Mouse (Mus musculus) CH12F3 (cell line): ENCODE results near the gene Ppil4.

Experiments
- in situ Hi-C: fragments of 300-500 bp; cut with MboI; formaldehyde crosslinking; loops from 2 replicates; pipeline ENCODE4 v1.14.3; 2020; ENCODE audit warnings: low sequenced_read_pairs

The Ppil4 gene

DNA sequence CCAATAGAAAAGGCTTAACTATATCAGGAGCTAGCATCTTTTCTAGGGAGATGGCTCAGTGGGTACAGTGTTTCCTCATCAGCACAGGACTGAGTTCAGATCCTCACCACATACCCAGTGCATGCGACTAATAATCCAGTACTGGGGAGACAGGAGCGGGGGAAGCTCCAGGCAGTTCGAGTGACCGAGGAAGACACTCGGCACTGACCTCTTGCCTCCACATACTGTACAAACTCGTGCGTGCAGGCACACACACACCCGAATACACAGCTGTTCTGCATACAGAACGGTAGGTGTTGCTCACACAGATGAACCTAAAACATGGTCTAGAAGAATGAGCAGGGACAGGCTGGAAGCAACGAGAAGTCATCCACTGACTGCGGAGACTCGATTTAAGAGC, 29.3 kb downstream of the Ppil4 start:
- in situ Hi-C loops = no loop called here

DNA sequence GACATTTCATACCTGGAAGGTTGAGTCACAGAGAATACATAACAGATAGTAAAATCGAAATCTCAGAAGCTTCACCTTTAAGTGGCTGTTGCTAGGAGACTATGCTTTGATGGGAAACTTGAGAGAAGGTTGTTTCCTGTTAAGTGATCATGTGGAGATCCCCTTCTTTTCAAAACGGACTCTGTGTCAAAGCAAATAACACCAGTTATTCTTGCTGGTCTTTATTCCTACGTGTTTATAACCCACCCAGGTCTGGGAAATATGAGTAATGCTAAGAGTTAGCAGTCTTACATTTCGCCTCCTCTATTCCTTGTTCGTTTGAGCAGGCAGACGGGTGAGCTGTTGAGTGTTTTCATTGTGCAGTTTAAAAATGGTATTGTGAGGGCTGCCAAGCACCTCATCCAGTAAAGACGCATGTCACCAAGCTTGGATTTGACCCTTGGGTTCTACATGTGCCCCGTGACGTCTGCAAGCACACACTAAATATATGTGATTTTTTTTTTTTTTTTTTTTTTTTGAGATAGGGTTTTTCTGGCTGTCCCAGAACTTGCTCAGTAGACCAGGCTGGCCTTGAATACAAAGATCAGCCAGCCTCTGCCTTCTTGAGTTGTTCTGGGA, 32.1 kb downstream of the Ppil4 start:
- in situ Hi-C loops = no loop called here

DNA sequence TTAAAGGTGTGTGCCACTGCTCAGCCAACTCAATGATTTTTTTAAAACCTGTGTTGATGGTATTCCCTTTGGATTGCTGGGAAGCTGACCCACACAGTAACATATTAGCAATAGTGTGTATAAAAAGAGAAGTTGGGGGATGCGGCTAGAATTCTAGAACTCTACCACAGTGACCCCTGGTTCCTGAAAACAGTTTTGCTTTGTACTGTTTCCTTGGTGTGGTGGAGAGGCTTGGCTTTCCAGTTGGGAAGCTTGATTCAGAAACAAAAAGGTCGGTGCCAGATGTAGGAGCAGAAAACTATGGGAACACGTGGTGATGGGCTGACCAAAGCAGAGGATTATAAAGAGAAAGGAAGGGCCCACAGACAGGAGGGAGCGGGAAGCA, 32.6 kb downstream of the Ppil4 start:
- in situ Hi-C loops = no loop called here

DNA sequence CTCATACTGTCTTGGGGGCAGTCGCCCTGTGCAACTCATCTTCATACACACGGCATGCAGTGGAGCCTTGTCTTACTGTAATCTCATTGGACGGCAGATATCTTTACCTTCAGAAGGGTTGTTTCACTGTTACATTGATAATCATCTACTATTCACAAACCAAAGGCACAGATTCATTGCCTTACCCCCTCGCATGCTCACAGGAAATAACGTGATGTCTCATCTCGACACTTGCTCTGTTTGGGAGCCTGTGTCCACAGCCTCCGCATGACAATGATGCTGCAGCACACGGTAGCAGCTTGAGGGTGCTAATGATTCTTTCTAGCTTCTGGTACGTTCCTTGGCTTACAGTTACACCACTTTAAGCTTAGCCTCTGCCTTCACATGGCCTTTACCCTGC, 33.4 kb downstream of the Ppil4 start:
- in situ Hi-C loops = no loop called here

DNA sequence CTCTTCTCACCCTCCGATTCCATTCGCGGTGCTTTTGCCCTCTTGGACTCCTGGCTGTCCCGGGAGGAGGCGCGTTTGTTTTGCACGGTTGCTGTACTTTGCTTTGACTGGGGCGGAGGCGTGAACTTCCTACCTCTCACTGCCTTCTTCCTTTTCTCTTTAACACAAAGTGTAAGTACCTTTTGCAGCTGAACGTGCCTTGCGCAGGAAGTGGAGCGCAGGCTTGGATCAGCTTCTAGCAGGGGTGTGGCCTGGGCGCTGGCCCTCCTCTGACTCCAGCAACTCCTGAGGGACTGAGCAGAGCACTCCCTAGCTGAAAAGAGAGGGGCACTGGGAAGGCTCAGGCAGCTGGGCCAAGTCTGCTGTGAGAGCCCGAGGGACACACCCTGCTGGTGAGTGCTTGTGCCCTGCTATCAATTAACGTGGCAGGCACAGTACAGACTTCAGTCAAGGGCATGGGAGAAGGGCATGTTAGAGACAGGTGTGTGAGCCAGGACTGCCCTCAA, 39.5 kb downstream of the Ppil4 start, which contains the start of gene Zc3h12d:
Zc3h12d (plus strand) TSS at position 300 of the 506 bp plus-strand sequence.
- in situ Hi-C loops = no loop called here

DNA sequence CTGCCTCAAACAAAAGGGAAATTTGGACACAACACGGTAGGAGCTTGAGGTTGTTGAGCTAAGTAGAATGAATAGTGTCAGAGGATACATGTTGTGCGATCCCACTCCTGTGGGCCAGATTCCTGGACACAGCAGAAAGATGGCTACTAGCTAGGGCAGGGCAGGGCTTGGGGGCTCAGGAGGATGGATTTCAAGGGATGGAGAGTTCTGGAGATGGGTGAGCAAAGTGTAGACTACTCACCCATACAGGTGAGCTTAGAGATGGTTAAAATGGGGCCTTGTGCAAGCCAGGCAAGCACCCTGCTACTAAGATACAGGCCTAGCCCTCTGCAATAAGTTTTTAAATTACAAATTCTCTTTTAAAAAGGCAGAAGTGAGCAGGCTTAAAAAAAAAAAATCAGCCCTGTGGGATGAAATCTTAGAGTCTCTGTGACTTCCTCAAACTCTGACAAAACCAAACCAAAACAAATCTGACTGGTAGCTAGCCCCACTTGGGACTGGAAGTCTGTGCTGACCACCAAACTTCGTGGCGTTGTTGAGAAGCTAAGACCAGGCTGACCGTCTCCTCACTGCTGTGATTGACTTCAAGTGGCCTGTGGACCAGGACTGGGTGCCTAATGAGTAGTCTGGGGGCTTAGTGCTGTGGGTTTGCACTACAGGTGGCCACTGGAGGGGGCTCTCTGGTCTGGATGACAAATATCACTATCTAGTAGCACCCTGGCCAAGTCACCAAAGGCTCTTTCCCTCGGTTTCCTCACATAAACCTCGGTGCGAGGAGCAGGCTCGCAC, 40.9 kb downstream of the Ppil4 start:
- in situ Hi-C loops = no loop called here

DNA sequence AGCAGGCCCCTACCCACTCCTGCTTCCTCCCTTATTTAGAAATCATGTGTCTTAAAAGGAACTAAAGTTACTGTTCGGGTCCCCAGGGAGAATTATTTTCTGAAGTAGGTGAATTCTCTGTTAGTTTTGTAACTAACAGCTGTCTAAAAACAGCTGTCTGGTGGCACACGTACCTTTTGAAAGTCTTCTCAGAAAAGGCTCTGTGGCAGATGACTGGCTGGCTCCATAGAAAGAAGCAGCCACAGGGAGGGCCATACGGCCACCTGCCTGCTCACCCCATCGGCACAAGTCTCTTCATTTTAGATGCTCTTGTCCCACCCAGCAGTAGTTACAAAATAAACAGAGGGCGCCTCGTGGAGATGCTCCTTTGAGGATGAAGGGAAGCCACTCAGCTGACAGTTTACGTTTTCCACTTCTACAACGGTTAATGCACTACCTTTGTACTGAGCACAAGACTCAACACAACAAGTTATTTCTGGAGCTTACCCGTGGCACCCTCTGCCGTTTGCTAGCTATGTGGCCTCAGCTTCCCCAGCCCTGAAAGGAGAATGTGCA, 42.1 kb downstream of the Ppil4 start:
- in situ Hi-C loops = no loop called here

DNA sequence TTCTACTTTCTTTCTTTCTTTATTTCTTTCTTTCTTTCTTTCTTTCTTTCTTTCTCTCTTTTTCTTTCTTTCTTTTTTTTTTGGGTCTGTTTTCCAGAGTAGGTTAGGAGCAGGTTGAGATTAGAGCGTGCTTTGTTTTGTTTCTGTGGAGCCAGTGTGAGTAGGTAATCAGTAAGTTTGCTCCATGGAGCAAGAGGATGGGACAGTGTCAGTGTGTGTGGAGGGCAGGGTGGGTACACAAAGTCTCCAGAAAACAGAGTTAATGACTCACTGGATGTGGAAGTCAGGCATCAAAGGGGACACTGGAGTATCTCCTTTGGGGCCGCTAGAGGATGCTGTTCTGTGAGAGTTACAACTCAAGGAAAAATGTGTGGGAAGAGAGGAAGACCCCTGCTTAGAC, 44.2 kb downstream of the Ppil4 start:
- in situ Hi-C loops = no loop called here

DNA sequence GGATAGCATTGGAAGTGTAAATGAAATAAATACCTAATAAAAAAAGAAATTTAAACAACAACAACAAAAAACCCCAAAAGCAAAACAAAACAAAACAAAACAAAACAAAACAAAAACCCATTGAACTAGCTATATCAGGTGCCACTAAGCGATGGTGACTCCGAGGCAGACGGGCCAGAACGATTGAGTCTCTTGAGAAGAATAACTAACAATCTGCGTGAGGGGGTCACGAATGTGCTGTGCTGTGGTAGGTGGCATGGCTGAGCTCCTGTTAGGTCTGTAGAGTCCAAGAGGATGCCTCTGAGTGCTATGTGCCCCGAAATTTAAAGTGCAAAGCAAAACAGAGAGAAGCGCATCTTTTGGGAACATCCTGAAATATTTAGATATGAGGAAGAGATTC, 44.8 kb downstream of the Ppil4 start:
- in situ Hi-C loops = no loop called here

DNA sequence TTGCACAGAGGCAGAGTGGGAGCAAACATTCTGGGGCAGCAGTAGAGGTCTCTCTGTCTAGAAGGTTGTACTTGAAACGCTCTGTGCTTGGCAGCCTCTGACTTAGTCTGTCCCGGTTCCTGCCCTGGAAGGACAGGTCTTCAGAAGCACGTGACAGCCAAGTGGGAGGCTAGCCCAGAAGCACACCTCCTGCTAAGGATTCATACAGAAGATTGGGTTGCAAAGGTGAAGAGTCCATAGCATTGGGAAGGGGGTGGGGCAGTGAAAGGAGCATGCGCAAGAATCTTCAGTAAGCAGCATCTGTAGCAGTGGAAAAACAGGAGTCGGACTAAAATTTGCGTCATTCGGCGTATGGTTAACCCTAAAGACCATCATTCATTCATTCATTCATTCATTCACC, 45.3 kb downstream of the Ppil4 start:
- in situ Hi-C loops = no loop called here

DNA sequence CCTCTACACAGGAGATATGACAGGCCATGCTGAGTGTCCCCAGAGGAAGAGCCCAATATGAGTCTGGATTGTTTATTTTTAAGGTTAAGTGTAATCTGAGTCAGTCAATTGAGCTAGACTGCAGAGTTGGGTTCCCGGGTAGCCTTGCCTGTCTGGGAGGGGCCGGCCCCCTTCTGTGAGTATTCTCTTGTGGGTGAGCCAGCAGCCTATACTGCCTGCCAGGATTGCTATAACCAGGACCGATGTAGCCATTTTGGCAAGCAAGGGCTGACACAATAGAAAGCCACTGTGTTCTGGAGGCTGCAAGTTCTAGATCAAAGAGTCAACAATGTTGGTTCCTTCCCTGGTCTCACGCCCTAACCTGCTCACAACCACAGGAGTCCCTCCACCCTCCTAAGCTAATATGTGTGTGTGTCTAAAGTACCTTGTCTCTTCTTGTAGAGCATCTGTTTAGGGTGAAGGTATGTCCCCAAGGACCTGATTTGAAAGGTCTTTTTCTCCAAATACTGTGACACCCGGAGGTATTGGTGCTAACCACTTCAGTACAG, 46.3 kb downstream of the Ppil4 start:
- in situ Hi-C loops = no loop called here

DNA sequence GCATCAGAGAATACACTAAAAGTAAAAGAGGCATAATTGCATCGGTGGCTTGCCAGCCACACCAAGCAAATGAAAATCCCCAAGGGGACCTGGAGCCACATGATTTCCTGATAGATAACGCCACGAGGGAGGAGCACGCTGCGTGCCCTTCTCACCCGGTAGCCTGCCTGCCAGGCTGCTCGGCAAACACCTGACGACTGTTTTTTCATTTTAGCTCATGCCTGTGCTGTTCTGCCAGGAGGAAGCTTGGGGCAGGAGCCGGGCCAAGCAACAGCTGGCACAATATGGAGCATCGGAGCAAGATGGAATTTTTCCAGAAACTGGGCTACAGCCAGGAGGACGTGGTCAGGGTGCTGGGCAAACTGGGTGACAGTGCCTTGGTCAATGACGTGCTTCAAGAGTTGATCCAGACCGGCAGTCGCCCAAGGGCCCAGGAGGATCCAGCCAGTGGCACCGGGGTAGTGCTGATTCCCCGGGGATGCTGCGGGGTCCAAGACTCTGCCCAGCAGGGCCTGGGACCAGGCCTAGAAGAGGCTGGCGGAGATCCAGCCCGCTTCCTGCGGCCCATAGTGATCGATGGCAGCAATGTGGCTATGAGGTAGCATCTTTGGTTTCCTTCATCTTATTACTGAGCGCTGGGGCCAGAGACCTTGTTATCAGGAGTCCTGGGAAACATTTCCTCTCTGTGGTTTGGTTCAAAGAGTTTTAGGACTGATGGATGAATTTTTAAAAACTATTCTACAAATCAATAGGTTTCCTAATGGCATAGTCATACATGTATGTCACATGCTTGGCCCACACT, 47.1 kb downstream of the Ppil4 start:
- in situ Hi-C loops = no loop called here

DNA sequence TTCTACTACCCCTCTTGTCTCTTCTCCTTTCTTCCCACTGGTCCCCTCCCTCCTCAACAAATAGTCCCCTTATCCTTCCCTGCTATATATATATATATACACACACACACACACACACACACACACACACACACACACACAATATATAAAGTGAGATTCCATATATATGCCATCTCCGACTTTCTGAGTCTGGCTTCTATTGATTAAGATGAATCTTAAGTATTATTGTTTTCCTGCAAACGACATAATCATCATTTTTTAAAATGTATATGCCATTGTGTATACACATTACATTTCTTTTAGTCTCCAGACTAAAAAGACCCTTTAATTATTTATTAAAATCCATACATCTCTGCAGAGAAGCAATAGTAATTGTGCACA, 47.7 kb downstream of the Ppil4 start:
- in situ Hi-C loops = no loop called here

DNA sequence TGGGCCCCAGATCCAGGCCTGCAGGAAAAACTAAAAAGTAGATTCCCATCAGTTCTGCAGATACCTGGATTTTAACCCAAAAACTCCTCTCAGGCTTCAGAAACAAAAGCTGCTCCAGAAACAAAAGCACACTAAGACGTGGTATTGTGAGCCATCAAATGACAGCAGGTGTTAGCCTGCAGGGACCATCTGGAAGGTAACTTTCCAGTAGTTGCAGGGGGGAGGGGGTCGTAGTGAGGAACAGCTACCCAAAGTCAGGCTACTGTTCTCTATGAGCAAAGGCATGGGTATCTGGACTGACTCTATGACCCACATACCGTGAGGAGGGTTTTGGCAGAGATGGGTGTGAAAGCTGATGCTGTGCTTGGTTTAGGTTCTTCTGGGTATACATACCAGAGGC, 48.1 kb downstream of the Ppil4 start:
- in situ Hi-C loops = no loop called here

DNA sequence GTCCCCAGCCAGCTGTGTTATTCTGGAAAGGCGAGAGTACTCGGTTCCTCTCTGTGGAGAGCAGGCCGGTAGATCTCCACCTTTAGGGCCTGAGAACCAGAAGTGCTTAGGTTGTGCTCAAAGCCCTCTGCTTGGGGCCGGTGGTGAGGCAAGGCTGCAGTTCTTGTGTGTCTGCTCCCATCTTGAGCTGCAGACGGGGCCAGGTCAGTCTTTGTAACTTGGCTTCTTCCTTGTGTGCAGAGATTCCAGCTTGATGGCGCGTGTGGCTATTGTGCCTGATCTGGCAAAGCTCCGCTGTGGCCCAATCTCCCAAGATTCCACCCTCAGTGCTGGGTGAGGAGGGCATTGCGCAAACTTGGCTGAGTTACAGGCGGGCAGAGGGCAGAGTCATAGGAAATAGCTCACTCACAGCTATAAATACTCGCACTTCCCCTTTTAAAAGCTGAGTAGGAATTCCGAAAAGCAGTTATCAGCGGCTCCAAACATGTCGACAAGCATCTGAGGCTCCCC, 48.9 kb downstream of the Ppil4 start:
- in situ Hi-C loops = no loop called here

DNA sequence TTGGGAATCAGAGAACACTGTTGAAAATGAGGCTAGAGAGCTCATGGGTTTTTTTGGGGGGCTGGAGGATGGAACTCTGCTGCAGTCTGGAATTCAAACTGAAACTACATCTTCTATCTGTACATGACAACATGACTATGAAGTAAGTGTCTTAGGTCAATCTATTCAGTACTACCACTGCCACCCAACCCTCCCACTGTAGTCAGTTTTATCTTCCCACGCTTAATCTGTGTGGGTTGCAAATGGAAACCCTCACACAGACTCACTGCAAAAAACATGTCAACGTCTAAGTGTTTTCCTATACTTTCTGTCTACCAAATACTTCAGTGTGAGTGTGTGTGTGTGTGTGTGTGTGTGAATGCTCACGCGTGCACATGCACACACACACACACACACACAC, 50.5 kb downstream of the Ppil4 start:
- in situ Hi-C loops = no loop called here

DNA sequence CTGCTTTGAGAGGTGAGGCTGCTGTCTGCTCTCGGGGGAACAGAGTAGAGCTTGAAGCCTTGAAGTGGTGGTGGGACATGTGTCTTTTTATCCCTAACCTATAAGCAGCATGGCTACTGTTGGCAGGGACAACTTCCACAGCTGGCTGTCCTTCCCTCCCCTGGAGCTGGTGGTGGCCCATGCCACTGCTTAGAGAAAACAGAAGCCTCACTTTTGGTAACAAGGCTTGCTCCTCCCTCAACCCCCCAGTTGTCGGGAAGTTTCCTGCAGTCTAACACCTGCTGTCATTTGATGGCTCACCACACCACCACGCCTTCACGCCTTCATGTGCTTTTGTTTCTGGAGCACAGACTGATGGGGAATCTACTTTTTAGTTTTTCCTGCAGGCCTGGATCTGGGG, 51.5 kb downstream of the Ppil4 start:
- in situ Hi-C loops = no loop called here

DNA sequence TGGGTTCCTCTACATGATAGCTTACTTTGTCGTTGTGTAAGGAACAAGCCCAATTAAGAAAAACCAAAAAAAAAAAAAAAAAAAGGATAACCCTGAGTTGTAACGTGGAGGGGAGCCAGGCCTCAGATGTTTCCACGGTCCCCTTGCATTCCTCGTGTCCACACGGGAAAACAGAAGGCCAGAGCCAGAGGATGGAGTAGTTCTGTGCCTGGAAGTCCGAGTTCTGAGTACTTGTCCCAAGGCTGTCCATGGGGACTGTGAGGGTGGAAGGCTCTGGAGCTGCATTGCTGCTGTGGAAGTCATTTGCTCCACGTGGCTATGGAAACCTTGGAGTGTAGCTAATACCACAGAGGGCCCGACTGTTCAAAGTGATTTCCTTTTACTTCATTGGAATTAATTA, 52.4 kb downstream of the Ppil4 start:
- in situ Hi-C loops = no loop called here

DNA sequence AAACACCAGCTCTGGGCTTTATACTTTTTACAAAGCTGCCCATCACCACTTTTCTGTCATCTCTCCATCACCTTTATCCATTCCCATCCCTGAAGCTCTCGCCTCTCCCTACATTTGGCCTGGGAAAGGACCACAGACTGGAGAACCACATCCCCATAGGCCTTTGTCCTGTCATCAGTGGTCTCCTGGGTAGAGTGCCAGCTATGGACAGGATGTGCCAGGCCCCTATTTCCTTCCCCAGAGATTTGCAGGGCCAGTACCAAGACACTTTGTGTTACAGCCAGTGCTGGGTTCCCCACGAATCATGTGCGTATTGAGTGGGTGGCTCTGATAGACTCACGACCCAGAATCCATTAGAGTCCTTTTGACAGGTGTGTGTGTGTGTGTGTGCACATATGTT, 53.3 kb downstream of the Ppil4 start:
- in situ Hi-C loops = no loop called here

DNA sequence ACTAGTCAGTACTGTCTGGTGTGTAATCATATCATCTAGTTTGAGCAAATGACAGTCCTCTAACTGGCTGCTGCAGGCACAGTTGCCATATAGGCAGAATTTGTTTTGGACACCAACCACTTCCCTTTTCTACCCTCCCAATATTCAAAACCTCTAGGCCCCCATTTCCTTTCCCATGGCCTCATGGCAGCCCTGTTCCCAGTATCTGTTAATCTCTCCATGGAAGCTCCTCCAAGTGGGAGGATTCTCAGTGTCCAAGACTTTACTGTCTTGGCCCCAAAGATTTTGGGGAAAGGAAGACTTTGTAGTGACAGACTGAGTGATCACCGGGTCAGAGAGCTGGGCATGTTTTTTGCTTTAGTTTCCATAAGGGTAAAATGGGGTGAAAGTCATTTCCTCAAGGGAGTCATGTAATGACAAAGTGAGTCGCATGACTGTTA, 54.5 kb downstream of the Ppil4 start:
- in situ Hi-C loops = no loop called here

DNA sequence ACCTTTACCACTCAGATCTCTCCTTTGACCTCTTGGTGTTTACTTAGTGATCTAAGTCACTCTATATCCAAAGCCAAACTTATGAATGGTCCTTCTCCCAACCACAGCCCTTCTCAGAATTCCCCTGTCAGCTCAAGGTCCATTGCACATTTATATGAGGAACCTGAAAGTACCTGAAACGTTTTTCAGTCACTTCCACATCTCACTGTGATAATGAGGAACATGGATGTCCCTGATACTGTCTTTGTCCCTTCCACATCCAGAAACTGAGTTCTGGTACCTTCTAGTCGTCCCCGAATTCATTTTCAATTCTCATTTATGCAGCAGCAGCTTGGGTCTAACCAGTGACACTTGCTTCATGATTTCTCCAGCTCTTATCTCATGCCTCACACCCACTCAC, 59.2 kb downstream of the Ppil4 start:
- in situ Hi-C loops = no loop called here
